Mouse (Mus musculus) liver, embryonic 13.5 days (tissue): Measurements from ENCODE around the gene Cdk12. TPM values are rescaled to one million over a fixed set of nuclear protein-coding genes. Genes with fewer than 3 reads are reported as not detected.

ENCODE experiments used
- ATAC-seq: fragments of 200-750 bp; cut with Nextera tagmentation; 2 replicates; pipeline ENCODE4 v1.8.0; 2017; ENCODE audit warnings: low read depth, mild to moderate bottlenecking, moderate number of reproducible peaks, moderate library complexity
- DNase-seq: peaks from one replicate; pipeline ENCODE4 v3.0.0; 2022
- H3K27ac ChIP-seq: fragments of 300-500 bp; sonication (generic); 2 replicates; pipeline ENCODE4 v1.5.1; 2015; ENCODE audit warnings: moderate library complexity, mild to moderate bottlenecking, inconsistent platforms
- H3K27me3 ChIP-seq: fragments of 300-500 bp; sonication (generic); 2 replicates; pipeline ENCODE4 v1.6.1; 2015; ENCODE audit warnings: mild to moderate bottlenecking, inconsistent platforms
- H3K36me3 ChIP-seq: fragments of 300-500 bp; sonication (generic); 2 replicates; pipeline ENCODE4 v1.6.1; 2015; ENCODE audit warnings: mild to moderate bottlenecking, inconsistent platforms
- H3K4me1 ChIP-seq: fragments of 300-500 bp; sonication (generic); replicated peaks from 2 replicates; pipeline ENCODE4 v1.6.1; 2015; ENCODE audit warnings: inconsistent platforms
- H3K4me2 ChIP-seq: fragments of 300-500 bp; sonication (generic); 2 replicates; pipeline ENCODE4 v1.6.1; 2015; ENCODE audit warnings: inconsistent platforms, mild to moderate bottlenecking, moderate library complexity
- H3K4me3 ChIP-seq: fragments of 300-500 bp; sonication (generic); replicated peaks from 2 replicates; pipeline ENCODE4 v1.5.1; 2015; ENCODE audit warnings: mild to moderate bottlenecking, inconsistent platforms
- H3K9ac ChIP-seq: fragments of 300-500 bp; sonication (generic); 2 replicates; pipeline ENCODE4 v1.6.1; 2015; ENCODE audit warnings: mild to moderate bottlenecking, inconsistent platforms
- H3K9me3 ChIP-seq: fragments of 300-500 bp; sonication (generic); replicated peaks from 2 replicates; pipeline ENCODE4 v1.6.1; 2016; ENCODE audit warnings: inconsistent platforms
- WGBS: fragments of 180-500 bp; shearing (Covaris S2); methylation state at CpG from one replicate; pipeline ENCODE4 v1.1.7; 2015; ENCODE audit not compliant: insufficient replicate concordance; 5-methylcytosine and 5-hydroxymethylcytosine counted together
- polyA plus RNA-seq: library from polyadenylated mRNA; unstranded; fragments of >200 nt; fragmentation: Nextera tagmentation; extraction: Ambion mirVana; gene quantifications from 2 replicates; pipeline ENCODE4 v1.2.1, GENCODE M21; 2015

The Cdk12 gene
- polyA plus RNA-seq, 1 experiment from 2014 or later, result 5.4 TPM

- WGBS, result 43% methylated on average over 13 of the region's 13 CpGs
- Histone ChIP-seq H3K36me3 (no peaks in the 10 kb centered on the region), H3K4me3 (no peak overlapping the region), H3K4me2 (no peak overlapping the region), H3K9me3 (no peaks in the 10 kb centered on the region), H3K9ac (no peak overlapping the region), H3K4me1 (peaks cover 6% of the 10 kb centered on the region; the same call in 1 of the 2 replicates), H3K27me3 (peaks cover 78% of the 10 kb centered on the region), H3K27ac (no peak overlapping the region)
- ATAC-seq (no peak), DNase-seq (no peak)
Measured at GRCm38 (mm10) chr11:98289873-98290272, 87.0 kb downstream of the Cdk12 start.

- Histone ChIP-seq H3K9me3 (no peaks in the 10 kb centered on the region), H3K9ac (no peak overlapping the region), H3K4me2 (no peak overlapping the region), H3K27me3 (peaks cover 83% of the 10 kb centered on the region), H3K27ac (no peak overlapping the region), H3K36me3 (no peaks in the 10 kb centered on the region), H3K4me1 (peaks cover 6% of the 10 kb centered on the region; the same call in 1 of the 2 replicates), H3K4me3 (no peak overlapping the region)
- 45% methylated on average over 2 of the region's 2 CpGs for WGBS
- no peak for DNase-seq
- no peak for ATAC-seq
Measured at GRCm38 (mm10) chr11:98290906-98291305, 88.0 kb downstream of the Cdk12 start.

GRCm38 (mm10) chr11:98293070-98293469 is 90.2 kb downstream of the Cdk12 start:
- WGBS, result 27% methylated on average over 2 of the region's 2 CpGs
- H3K27me3 ChIP-seq, result peaks cover 95% of the 10 kb centered on the region
- ATAC-seq (no peak), DNase-seq (no peak)
- no peak overlapping the region for H3K4me3 ChIP-seq
- no peak overlapping the region for H3K4me2 ChIP-seq
- H3K27ac ChIP-seq, result no peak overlapping the region
- no peaks in the 10 kb centered on the region for H3K36me3 ChIP-seq
- H3K9me3 ChIP-seq, result no peaks in the 10 kb centered on the region
- H3K4me1 ChIP-seq, result peaks cover 13% of the 10 kb centered on the region
- H3K9ac ChIP-seq, result no peak overlapping the region

- peak overlapping the region; percentile 62 for H3K4me3 ChIP-seq
- H3K36me3 ChIP-seq, result no peaks in the 10 kb centered on the region
- no peaks in the 10 kb centered on the region for H3K9me3 ChIP-seq
- no peak overlapping the region for H3K27ac ChIP-seq
- peaks cover 95% of the 10 kb centered on the region for H3K27me3 ChIP-seq
- 2% methylated on average over 57 of the region's 58 CpGs for WGBS
- peaks cover 15% of the 10 kb centered on the region for H3K4me1 ChIP-seq
- H3K9ac ChIP-seq, result peak overlapping the region; percentile 59
- H3K4me2 ChIP-seq, result peak overlapping the region; percentile 71
- no peak for ATAC-seq
- peak; percentile 2 for DNase-seq
Measured at GRCm38 (mm10) chr11:98294188-98295012, 91.5 kb downstream of the Cdk12 start.

GRCm38 (mm10) chr11:98295013-98295585 is 92.2 kb downstream of the Cdk12 start:
- 11% methylated on average over 9 of the region's 9 CpGs for WGBS

GRCm38 (mm10) chr11:98296277-98296676 is 93.4 kb downstream of the Cdk12 start:
- ATAC-seq (no peak), DNase-seq (no peak)
- no peak overlapping the region for H3K9ac ChIP-seq
- no peak overlapping the region for H3K4me3 ChIP-seq
- H3K9me3 ChIP-seq, result no peaks in the 10 kb centered on the region
- H3K27ac ChIP-seq, result no peak overlapping the region
- H3K4me2 ChIP-seq, result no peak overlapping the region
- no peaks in the 10 kb centered on the region for H3K36me3 ChIP-seq
- peaks cover 84% of the 10 kb centered on the region for H3K27me3 ChIP-seq
- peaks cover 15% of the 10 kb centered on the region for H3K4me1 ChIP-seq
- 10% methylated on average over 5 of the region's 5 CpGs for WGBS

More at GRCm38 (mm10) chr11:98295013-98295585, 92.2 kb downstream of the Cdk12 start:
- peak overlapping the region; percentile 59 for H3K9ac ChIP-seq
- H3K36me3 ChIP-seq, result no peaks in the 10 kb centered on the region
- peaks cover 91% of the 10 kb centered on the region for H3K27me3 ChIP-seq
- no peak overlapping the region for H3K27ac ChIP-seq
- ATAC-seq, result no peak; the same call in 1 of the 2 replicates
- peaks cover 15% of the 10 kb centered on the region for H3K4me1 ChIP-seq
- peak overlapping the region; percentile 62 for H3K4me3 ChIP-seq
- DNase-seq, result no peak
- no peaks in the 10 kb centered on the region for H3K9me3 ChIP-seq
- peak overlapping the region; percentile 71 for H3K4me2 ChIP-seq

- no peak overlapping the region for H3K4me2 ChIP-seq
- ATAC-seq (no peak; the same call in 1 of the 2 replicates), DNase-seq (no peak)
- WGBS, result 27% methylated on average over 2 of the region's 2 CpGs
- no peaks in the 10 kb centered on the region for H3K36me3 ChIP-seq
- H3K9me3 ChIP-seq, result no peaks in the 10 kb centered on the region
- H3K4me1 ChIP-seq, result peaks cover 15% of the 10 kb centered on the region
- no peak overlapping the region for H3K9ac ChIP-seq
- peaks cover 81% of the 10 kb centered on the region for H3K27me3 ChIP-seq
- peak overlapping the region; percentile 6; the same call in 1 of the 2 replicates for H3K27ac ChIP-seq
- H3K4me3 ChIP-seq, result no peak overlapping the region
Measured at GRCm38 (mm10) chr11:98296916-98297315, 94.1 kb downstream of the Cdk12 start.

- Histone ChIP-seq H3K36me3 (no peaks in the 10 kb centered on the region), H3K9me3 (no peaks in the 10 kb centered on the region), H3K4me1 (peaks cover 15% of the 10 kb centered on the region), H3K4me3 (no peak overlapping the region), H3K9ac (no peak overlapping the region), H3K4me2 (no peak overlapping the region), H3K27me3 (peaks cover 78% of the 10 kb centered on the region), H3K27ac (peak overlapping the region; percentile 39; the same call in 1 of the 2 replicates)
- ATAC-seq (0 out of 2 replicates have a peak, but pooled peaks have one; percentile 12), DNase-seq (no peak)
- 12% methylated on average over 7 of the region's 7 CpGs for WGBS
Measured at GRCm38 (mm10) chr11:98297778-98298177, 94.9 kb downstream of the Cdk12 start.

- 23% methylated on average over 10 of the region's 10 CpGs for WGBS
- Histone ChIP-seq H3K4me2 (0 out of 2 replicates have a peak overlapping the region, but pooled peaks have one; percentile 6), H3K27me3 (peaks cover 74% of the 10 kb centered on the region), H3K4me1 (peaks cover 15% of the 10 kb centered on the region), H3K36me3 (no peaks in the 10 kb centered on the region), H3K27ac (no peak overlapping the region), H3K9me3 (no peaks in the 10 kb centered on the region), H3K4me3 (no peak overlapping the region), H3K9ac (no peak overlapping the region)
- no peak for DNase-seq
- no peak for ATAC-seq
Measured at GRCm38 (mm10) chr11:98298484-98299205, 95.8 kb downstream of the Cdk12 start.

GRCm38 (mm10) chr11:98313790-98314323 is 111.0 kb downstream of the Cdk12 start:
- WGBS, result 3% methylated on average over 26 of the region's 26 CpGs
- Histone ChIP-seq H3K36me3 (no peaks in the 10 kb centered on the region), H3K4me3 (no peak overlapping the region), H3K9me3 (no peaks in the 10 kb centered on the region), H3K27ac (no peak overlapping the region), H3K27me3 (peaks cover 78% of the 10 kb centered on the region), H3K4me1 (no peaks in the 10 kb centered on the region), H3K9ac (no peak overlapping the region), H3K4me2 (no peak overlapping the region)
- DNase-seq (peak; percentile 28), ATAC-seq (no peak)

GRCm38 (mm10) chr11:98317479-98317878 is 114.6 kb downstream of the Cdk12 start:
- H3K4me2 ChIP-seq, result no peak overlapping the region
- DNase-seq (no peak), ATAC-seq (no peak)
- peaks cover 95% of the 10 kb centered on the region for H3K27me3 ChIP-seq
- H3K9ac ChIP-seq, result no peak overlapping the region
- H3K4me3 ChIP-seq, result no peak overlapping the region
- H3K9me3 ChIP-seq, result no peaks in the 10 kb centered on the region
- H3K27ac ChIP-seq, result no peak overlapping the region
- no peaks in the 10 kb centered on the region for H3K4me1 ChIP-seq
- 9% methylated on average over 7 of the region's 7 CpGs for WGBS
- H3K36me3 ChIP-seq, result no peaks in the 10 kb centered on the region
